Mouse (Mus musculus) limb, embryonic 12.5 days (tissue): ENCODE results near the gene Rabac1. TPM values are rescaled to one million over a fixed set of nuclear protein-coding genes. Genes with fewer than 3 reads are reported as not detected.

Experiments
- ATAC-seq: fragments of 200-750 bp; cut with Nextera tagmentation; 2 replicates; pipeline ENCODE4 v1.8.0; 2017; ENCODE audit warnings: low read depth, moderate TSS enrichment; ENCODE audit not compliant: insufficient number of reproducible peaks, insufficient read depth, low FRiP score, low TSS enrichment
- H3K27ac ChIP-seq: fragments of 300-500 bp; sonication (generic); 2 replicates; pipeline ENCODE4 v1.5.1; 2016; ENCODE audit warnings: mild to moderate bottlenecking, moderate library complexity
- H3K27me3 ChIP-seq: fragments of 300-500 bp; sonication (generic); 2 replicates; pipeline ENCODE4 v1.6.1; 2016; ENCODE audit warnings: mild to moderate bottlenecking, moderate library complexity
- H3K36me3 ChIP-seq: fragments of 300-500 bp; sonication (generic); 2 replicates; pipeline ENCODE4 v1.6.1; 2016; ENCODE audit warnings: mild to moderate bottlenecking, moderate library complexity
- H3K4me1 ChIP-seq: fragments of 300-500 bp; sonication (generic); replicated peaks from 2 replicates; pipeline ENCODE4 v1.6.1; 2016
- H3K4me2 ChIP-seq: fragments of 300-500 bp; sonication (generic); 2 replicates; pipeline ENCODE4 v1.6.1; 2016; ENCODE audit warnings: mild to moderate bottlenecking, moderate library complexity
- H3K4me3 ChIP-seq: fragments of 300-500 bp; sonication (generic); replicated peaks from 2 replicates; pipeline ENCODE4 v1.5.1; 2016; ENCODE audit warnings: mild to moderate bottlenecking
- H3K9ac ChIP-seq: fragments of 300-500 bp; sonication (generic); replicated peaks from 2 replicates; pipeline ENCODE4 v1.6.1; 2016; ENCODE audit warnings: mild to moderate bottlenecking, moderate library complexity
- H3K9me3 ChIP-seq: fragments of 300-500 bp; sonication (generic); 2 replicates; pipeline ENCODE4 v1.6.1; 2016; ENCODE audit warnings: mild to moderate bottlenecking, moderate library complexity
- WGBS: fragments of 180-500 bp; shearing (Covaris S2); methylation state at CpG from one replicate; pipeline ENCODE4 v1.1.7; 2016; 5-methylcytosine and 5-hydroxymethylcytosine counted together
- polyA plus RNA-seq: library from polyadenylated mRNA; unstranded; fragments of >200 nt; fragmentation: Nextera tagmentation; extraction: Ambion mirVana; gene quantifications from 2 replicates; pipeline ENCODE4 v1.2.1, GENCODE M21; 2016

The Rabac1 gene
- polyA plus RNA-seq, 1 experiment from 2014 or later: 88.0 TPM

- peak overlapping the region; percentile 55 for H3K9ac ChIP-seq
- peak overlapping the region; percentile 74 for H3K4me2 ChIP-seq
- peaks cover 73% of the 10 kb centered on the region for H3K27me3 ChIP-seq
- peaks cover 15% of the 10 kb centered on the region for H3K4me1 ChIP-seq
- H3K9me3 ChIP-seq: 0 out of 2 replicates have a peak, but pooled peaks cover 4% of the 10 kb centered on the region
- no peak for ATAC-seq
- WGBS: 2% methylated on average over 32 of the region's 33 CpGs
- H3K27ac ChIP-seq: no peak overlapping the region
- no peaks in the 10 kb centered on the region for H3K36me3 ChIP-seq
- peak overlapping the region; percentile 45 for H3K4me3 ChIP-seq
Measured at GRCm38 (mm10) chr7:24955226-24955625, 17.3 kb downstream of the Rabac1 start.

- Histone ChIP-seq H3K27me3 (peaks cover 80% of the 10 kb centered on the region), H3K36me3 (no peaks in the 10 kb centered on the region), H3K4me1 (peaks cover 15% of the 10 kb centered on the region), H3K9ac (peak overlapping the region; percentile 55), H3K4me3 (peak overlapping the region; percentile 45), H3K4me2 (peak overlapping the region; percentile 74), H3K27ac (no peak overlapping the region), H3K9me3 (0 out of 2 replicates have a peak, but pooled peaks cover 4% of the 10 kb centered on the region)
- no peak for ATAC-seq
- 2% methylated on average over 30 of the region's 30 CpGs for WGBS
Measured at GRCm38 (mm10) chr7:24954450-24954849, 18.1 kb downstream of the Rabac1 start.

GRCm38 (mm10) chr7:24953966-24954365 is 18.6 kb downstream of the Rabac1 start:
- peak overlapping the region; percentile 55 for H3K9ac ChIP-seq
- H3K27ac ChIP-seq: no peak overlapping the region
- H3K27me3 ChIP-seq: peaks cover 85% of the 10 kb centered on the region
- H3K4me3 ChIP-seq: peak overlapping the region; percentile 45
- 0 out of 2 replicates have a peak, but pooled peaks cover 4% of the 10 kb centered on the region for H3K9me3 ChIP-seq
- no peak for ATAC-seq
- 2% methylated on average over 22 of the region's 24 CpGs for WGBS
- peak overlapping the region; percentile 74 for H3K4me2 ChIP-seq
- no peaks in the 10 kb centered on the region for H3K36me3 ChIP-seq
- H3K4me1 ChIP-seq: peaks cover 15% of the 10 kb centered on the region

GRCm38 (mm10) chr7:24949958-24950623 is 22.5 kb downstream of the Rabac1 start:
- WGBS: 0% methylated on average over 8 of the region's 8 CpGs
- no peaks in the 10 kb centered on the region for H3K9me3 ChIP-seq
- no peak overlapping the region for H3K27ac ChIP-seq
- ATAC-seq: no peak; the same call in 1 of the 2 replicates
- no peak overlapping the region for H3K4me2 ChIP-seq
- H3K4me3 ChIP-seq: no peak overlapping the region
- no peaks in the 10 kb centered on the region for H3K36me3 ChIP-seq
- H3K9ac ChIP-seq: no peak overlapping the region
- H3K4me1 ChIP-seq: peaks cover 12% of the 10 kb centered on the region
- H3K27me3 ChIP-seq: peaks cover 100% of the 10 kb centered on the region

GRCm38 (mm10) chr7:24948774-24949173 is 23.8 kb downstream of the Rabac1 start:
- ATAC-seq: no peak
- no peak overlapping the region for H3K4me3 ChIP-seq
- WGBS: 2% methylated on average over 29 of the region's 29 CpGs
- H3K9ac ChIP-seq: no peak overlapping the region
- peaks cover 9% of the 10 kb centered on the region for H3K4me1 ChIP-seq
- H3K27ac ChIP-seq: no peak overlapping the region
- H3K9me3 ChIP-seq: no peaks in the 10 kb centered on the region
- H3K36me3 ChIP-seq: no peaks in the 10 kb centered on the region
- H3K4me2 ChIP-seq: no peak overlapping the region
- H3K27me3 ChIP-seq: peaks cover 100% of the 10 kb centered on the region

- no peak overlapping the region for H3K4me3 ChIP-seq
- H3K9me3 ChIP-seq: no peaks in the 10 kb centered on the region
- peaks cover 100% of the 10 kb centered on the region for H3K27me3 ChIP-seq
- H3K9ac ChIP-seq: no peak overlapping the region
- H3K4me1 ChIP-seq: peaks cover 9% of the 10 kb centered on the region
- no peaks in the 10 kb centered on the region for H3K36me3 ChIP-seq
- ATAC-seq: no peak
- WGBS: 1% methylated on average over 7 of the region's 7 CpGs
- H3K27ac ChIP-seq: no peak overlapping the region
- no peak overlapping the region for H3K4me2 ChIP-seq
Measured at GRCm38 (mm10) chr7:24947316-24948048, 25.1 kb downstream of the Rabac1 start.

GRCm38 (mm10) chr7:24944257-24944950 is 28.1 kb downstream of the Rabac1 start, which contains the start of gene Gm4881:
Gm4881 (minus strand) TSS chr7:24944494.
- peak within 1 kb of the TSS; percentile 38 for H3K4me3 ChIP-seq
- no peaks in the 10 kb centered on the region for H3K9me3 ChIP-seq
- H3K9ac ChIP-seq: peak within 1 kb of the TSS; percentile 45
- under 1% methylated on average over 57 of the region's 72 CpGs for WGBS
- ATAC-seq: no peak
- peaks cover 9% of the 10 kb centered on the region for H3K4me1 ChIP-seq
- H3K4me2 ChIP-seq: peak within 1 kb of the TSS; percentile 61
- H3K27me3 ChIP-seq: peaks cover 100% of the 10 kb centered on the region
- no peaks in the 10 kb centered on the region for H3K36me3 ChIP-seq
- H3K27ac ChIP-seq: no peak within 1 kb of the TSS

GRCm38 (mm10) chr7:24943641-24944040 is 28.9 kb downstream of the Rabac1 start:
- ATAC-seq: no peak
- H3K4me2 ChIP-seq: no peak overlapping the region
- no peak overlapping the region for H3K9ac ChIP-seq
- H3K9me3 ChIP-seq: no peaks in the 10 kb centered on the region
- H3K4me1 ChIP-seq: peaks cover 9% of the 10 kb centered on the region
- peak overlapping the region; percentile 38; the same call in 1 of the 2 replicates for H3K4me3 ChIP-seq
- H3K27ac ChIP-seq: no peak overlapping the region
- no peaks in the 10 kb centered on the region for H3K36me3 ChIP-seq
- peaks cover 100% of the 10 kb centered on the region for H3K27me3 ChIP-seq
- 8% methylated on average over 6 of the region's 6 CpGs for WGBS

- Histone ChIP-seq H3K27me3 (peaks cover 95% of the 10 kb centered on the region), H3K27ac (no peak overlapping the region), H3K4me2 (no peak overlapping the region), H3K4me1 (peaks cover 9% of the 10 kb centered on the region; the same call in 1 of the 2 replicates), H3K4me3 (no peak overlapping the region), H3K9me3 (no peaks in the 10 kb centered on the region), H3K9ac (no peak overlapping the region), H3K36me3 (peaks cover 12% of the 10 kb centered on the region)
- WGBS: under 1% methylated on average over 15 of the region's 15 CpGs
- ATAC-seq: no peak
Measured at GRCm38 (mm10) chr7:24931651-24932050, 40.9 kb downstream of the Rabac1 start.

GRCm38 (mm10) chr7:24930475-24930874 is 42.1 kb downstream of the Rabac1 start:
- WGBS: 61% methylated on average over 6 of the region's 6 CpGs
- no peak for ATAC-seq
- Histone ChIP-seq H3K36me3 (peaks cover 24% of the 10 kb centered on the region), H3K4me2 (no peak overlapping the region), H3K27me3 (peaks cover 83% of the 10 kb centered on the region), H3K4me1 (peaks cover 9% of the 10 kb centered on the region; the same call in 1 of the 2 replicates), H3K9me3 (no peaks in the 10 kb centered on the region), H3K9ac (no peak overlapping the region), H3K27ac (no peak overlapping the region), H3K4me3 (no peak overlapping the region)
